Mouse (Mus musculus) myocyte (in vitro differentiated cells): ENCODE results near the gene Zfp598.

Source experiments
- MAX ChIP-seq: IDR thresholded peaks from one replicate; pipeline ENCODE4 v1.6.1; 2011; ENCODE audit warnings: low read depth, mild to moderate bottlenecking, control low read depth
- POLR2A ChIP-seq: IDR thresholded peaks from one replicate; pipeline ENCODE4 v1.6.1; 2011; ENCODE audit warnings: low read depth, mild to moderate bottlenecking, control low read depth, moderate library complexity; ENCODE audit not compliant: insufficient read length
- POLR2AphosphoS2 ChIP-seq: IDR thresholded peaks from one replicate; pipeline ENCODE4 v1.6.1; 2011; ENCODE audit warnings: low read depth, control low read depth; ENCODE audit not compliant: insufficient read length
- TCF12 ChIP-seq: IDR thresholded peaks from one replicate; pipeline ENCODE4 v1.6.1; 2011; ENCODE audit warnings: mild to moderate bottlenecking, control low read depth; ENCODE audit not compliant: poor library complexity, insufficient read depth, severe bottlenecking

DNA sequence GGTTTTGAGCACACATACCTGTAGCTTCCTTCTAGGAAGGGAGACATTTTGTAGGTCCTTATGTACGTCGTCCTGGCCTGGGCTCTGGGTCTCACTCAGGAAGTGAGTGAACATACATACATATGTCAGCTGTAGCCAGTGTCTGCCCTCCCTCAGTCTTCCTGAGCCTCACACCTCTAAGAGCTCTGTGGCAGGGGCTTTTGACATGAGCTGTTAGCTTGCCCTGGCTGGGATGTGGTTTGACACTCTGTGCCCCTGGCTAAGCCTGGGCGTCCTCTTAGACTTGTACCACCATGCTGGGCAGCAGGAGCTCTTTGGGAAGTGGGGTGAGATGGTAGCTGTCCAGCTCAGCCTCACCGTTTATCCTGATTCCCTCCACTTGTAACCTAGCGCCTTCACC, 1.9 kb downstream of the Zfp598 start:
- TF ChIP-seq POLR2A (no peak), POLR2AphosphoS2 (no peak), MAX (no peak), TCF12 (no peak)
